Mouse (Mus musculus): ENCODE data around the gene Cenpn. TPM values are rescaled to one million over a fixed set of nuclear protein-coding genes. Genes with fewer than 3 reads are reported as not detected.
A peak's percentile ranks its signal among the peaks of the same experiment; 100 is the strongest.

The Cenpn gene
- 7.4 and 9.6 TPM in 2 replicates for total RNA-seq (2021)
- long read RNA-seq, partial matches to known transcripts: 2 of 7 reads
- long read RNA-seq, other reads (novel, unspliced or antisense): 1 of 7 reads

DNA sequence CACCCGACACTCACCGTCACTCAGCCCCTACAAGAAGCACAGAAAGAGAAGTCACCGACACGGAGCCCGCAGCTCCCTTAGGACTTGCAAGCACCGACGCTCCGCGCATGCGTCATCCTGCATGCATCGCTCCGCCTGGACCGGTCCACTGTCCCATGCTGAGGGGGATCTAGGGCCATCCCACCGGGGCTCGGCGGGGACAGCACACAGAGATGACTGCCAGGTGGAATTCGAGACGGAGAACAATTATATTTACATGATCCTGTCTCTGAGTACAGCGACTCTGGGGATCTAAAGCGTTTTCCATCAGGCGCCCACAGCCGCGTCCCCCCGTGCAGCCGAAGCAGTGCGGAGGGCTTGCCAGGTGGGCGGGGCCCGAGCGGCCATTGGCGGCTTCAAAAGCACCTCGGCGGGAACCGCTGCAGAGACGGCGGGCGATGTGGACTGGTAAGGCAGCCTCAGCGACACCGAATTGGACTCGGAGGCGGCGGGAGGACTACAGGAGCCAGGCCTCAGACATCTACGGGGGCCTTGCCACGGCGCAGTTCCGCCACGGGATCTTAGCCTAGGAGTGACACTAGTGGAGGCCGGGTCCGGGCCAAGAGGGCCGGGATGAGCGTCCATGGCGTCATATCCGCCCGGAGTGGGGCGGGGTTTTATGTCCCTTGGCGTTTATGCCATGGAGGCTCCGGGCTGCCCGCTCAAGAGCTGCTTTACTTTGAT, at the start of gene Cenpn, which contains the start of gene Cmc2:
Gene Cenpn (plus strand): TSS at position 394 of the 723 bp plus-strand sequence.
Gene Cmc2 (minus strand): TSS at position 119 of the 723 bp plus-strand sequence.
- DNase-seq: peak; percentile 92

- no peak for DNase-seq
Observed at GRCm38 (mm10) chr8:116872761-116873342, 48.7 kb upstream of the Cenpn start.

GRCm38 (mm10) chr8:116873586-116873985, 47.9 kb upstream of the Cenpn start:
- no peak for DNase-seq

DNA sequence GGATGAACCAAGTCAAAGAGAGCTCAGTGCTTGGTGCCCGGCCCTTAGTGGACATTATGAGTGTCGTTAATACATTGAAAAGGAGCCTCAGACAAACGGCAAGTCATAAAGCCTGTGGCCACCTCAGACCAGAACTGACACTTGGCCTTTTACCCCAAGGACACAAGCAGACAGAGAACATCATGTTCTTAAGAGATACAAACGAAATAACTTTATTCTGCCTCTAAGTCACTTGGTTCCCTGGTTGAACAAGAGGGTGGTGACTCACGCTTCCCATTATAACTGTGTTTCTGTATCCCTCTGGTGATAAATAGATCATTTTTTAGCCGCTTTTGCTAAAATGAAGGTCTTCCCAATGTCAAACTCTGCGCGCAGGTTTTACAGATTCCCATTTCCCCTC, 47.5 kb upstream of the Cenpn start:
- DNase-seq: no peak

DNA sequence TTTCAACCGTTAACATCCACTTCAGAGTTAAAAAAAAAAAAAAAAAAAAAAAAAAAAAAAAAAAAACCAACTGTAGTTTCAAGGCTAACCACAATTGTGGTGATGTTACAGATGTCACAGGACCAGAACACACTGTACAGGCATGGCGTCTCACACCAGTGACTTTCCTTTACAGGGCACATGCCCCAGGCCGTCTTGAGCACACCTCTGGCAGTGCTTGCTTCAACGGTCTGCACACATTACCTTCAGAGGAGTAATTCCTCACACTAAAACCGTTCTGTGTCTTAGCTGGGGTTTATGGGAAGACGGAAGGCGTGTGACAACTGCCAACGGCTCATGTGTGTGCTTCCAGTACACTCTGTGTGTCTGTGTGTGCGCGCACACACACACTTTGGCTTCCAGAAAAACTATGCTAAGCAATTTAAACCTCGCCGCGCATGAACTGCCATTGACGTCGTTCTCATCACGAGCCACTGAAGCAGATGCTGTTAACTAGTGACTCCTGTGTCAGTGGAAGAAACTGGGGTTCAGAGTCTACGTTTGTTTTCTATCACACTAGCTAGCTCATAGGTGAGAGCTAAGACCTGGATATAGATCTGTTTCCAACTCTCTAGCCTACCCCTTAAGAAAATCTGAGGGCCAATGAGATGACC, 45.6 kb upstream of the Cenpn start:
- no peak for DNase-seq

DNA sequence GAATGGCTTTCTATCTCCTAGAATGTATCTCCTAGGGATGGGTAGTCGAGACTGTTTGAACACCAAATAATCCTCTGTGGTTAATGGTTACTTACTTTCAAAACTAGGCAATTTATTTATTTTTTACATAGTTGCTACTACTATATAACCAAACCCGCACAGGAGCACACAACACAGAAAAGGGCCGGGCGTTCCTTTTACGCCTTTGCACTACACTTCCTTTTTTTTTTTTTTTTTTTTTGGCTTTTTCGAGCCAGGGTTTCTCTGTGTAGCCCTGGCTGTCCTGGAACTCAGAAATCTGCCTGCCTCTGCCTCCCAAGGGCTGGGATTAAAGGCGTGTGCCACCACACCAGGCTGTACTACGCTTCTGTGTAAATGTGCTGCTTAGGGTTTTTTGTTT, 40.1 kb upstream of the Cenpn start:
- DNase-seq: no peak

- DNase-seq: no peak
Observed at GRCm38 (mm10) chr8:116887813-116888212, 33.7 kb upstream of the Cenpn start.

DNA sequence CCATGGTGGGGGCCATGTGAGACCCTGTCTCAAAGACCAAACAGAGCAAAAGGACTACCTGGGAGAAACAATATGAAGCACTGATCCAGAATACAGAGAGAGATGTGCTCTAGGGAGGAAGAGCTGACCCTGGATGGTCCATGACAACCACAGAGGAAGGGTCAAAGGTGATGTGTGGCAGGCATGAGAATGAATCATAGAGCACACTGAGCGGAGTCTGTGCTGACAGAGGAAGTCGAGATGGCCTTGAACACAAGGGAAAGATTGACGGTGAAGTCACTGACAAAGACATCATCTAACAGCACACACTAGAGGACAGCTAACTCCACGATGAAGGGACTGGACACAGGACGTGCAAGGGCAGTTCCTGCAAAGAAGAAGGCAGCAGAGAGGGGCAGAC, 30.1 kb upstream of the Cenpn start:
- DNase-seq: no peak

GRCm38 (mm10) chr8:116892130-116892529, 29.4 kb upstream of the Cenpn start:
- DNase-seq: no peak

- DNase-seq: no peak
Observed at GRCm38 (mm10) chr8:116892636-116893035, 28.9 kb upstream of the Cenpn start.

GRCm38 (mm10) chr8:116893938-116894337, 27.6 kb upstream of the Cenpn start:
- DNase-seq: no peak

DNA sequence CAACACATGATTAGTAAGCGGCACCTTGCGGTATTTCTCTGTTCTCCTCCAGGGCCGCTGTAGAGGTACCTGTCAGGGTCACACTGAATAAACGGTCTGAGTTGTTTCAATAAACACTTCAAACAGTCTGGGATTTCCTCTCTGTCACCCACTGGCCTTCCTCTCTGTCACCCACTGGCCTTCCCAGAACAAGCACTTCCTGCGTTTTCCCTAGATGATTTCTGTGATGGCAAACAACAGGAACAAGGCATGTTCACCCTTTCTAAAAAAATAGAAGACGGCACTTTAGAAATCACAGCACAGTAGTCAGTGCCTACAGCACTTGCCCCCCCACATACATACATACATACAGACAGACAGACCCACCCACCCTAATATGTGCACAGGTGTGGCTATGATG, 26.0 kb upstream of the Cenpn start:
- no peak for DNase-seq

DNA sequence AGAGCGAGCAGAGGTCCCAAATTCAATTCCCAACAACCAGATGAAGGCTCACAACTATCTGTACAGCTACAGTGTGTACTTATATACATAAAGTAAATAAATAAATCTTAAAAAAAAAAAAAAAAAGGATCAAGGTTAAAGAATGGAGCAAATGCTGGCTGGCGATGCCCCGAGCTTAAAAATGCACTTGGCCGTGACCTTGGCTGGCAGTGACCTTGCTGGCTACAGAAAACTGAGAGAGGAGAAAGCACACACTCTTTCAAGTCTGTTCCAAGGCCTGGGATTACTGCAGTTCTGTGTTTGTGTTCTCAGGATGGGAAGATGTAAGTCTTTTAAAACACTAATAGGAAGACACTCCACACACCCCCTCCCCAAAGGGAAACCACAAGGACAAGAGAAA, 16.8 kb upstream of the Cenpn start:
- peak; percentile 55 for DNase-seq

DNA sequence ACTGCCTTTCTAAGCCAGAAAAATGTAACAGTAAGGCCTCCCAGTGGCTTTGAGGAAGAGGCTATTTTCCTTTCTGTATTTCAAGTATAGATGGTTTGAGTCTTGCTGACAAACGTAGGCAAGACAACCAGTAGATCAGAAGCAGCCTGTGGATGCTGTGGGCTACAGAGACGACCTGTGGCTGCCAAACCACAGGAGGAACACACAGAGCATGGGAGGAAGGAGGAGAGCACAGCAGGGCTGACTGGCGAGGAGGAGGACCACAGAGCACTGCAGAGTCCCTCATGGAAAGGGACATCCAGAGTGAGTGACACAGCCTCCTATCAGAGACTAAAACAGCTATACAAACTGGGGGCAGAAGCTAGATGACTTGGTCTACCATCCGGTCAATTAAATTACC, 16.3 kb upstream of the Cenpn start:
- no peak for DNase-seq

DNA sequence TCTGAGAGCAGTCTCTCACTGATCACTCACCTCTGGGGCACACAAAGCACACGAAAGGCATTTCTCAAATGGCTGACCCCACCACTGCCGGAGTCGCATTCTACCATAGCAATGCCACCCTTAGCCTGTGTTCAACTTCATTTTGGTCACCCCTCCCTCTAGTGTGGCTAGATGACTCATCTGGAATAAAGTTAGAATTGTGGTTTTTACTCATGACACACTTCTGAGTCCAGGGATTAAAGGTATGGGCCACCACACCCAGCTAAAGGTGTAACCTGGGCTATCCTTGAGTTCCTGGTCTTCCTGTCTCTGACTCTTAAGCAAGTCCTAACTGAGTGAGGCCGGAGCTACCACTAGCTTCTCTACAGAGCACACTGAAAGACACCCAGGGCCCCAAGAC, 15.7 kb upstream of the Cenpn start:
- no peak for DNase-seq

DNA sequence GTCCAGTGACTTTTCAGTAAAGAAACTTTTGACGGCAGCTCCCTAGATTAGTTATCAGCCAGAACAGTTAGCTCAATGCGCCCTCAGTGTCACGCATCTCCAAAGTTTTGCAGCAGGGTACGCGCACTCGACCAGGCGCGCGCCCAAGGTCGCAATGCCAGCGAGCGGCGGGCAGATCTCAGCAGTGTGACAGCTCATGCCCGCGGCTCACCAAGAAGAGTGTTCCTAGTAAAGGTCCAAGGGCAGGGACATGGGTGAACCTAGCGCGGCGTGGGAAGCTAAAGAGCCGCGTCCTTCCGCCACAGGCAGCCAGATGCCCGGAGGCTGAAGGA, 559 bp upstream of the Cenpn start:
- peak; percentile 75 for DNase-seq

DNA sequence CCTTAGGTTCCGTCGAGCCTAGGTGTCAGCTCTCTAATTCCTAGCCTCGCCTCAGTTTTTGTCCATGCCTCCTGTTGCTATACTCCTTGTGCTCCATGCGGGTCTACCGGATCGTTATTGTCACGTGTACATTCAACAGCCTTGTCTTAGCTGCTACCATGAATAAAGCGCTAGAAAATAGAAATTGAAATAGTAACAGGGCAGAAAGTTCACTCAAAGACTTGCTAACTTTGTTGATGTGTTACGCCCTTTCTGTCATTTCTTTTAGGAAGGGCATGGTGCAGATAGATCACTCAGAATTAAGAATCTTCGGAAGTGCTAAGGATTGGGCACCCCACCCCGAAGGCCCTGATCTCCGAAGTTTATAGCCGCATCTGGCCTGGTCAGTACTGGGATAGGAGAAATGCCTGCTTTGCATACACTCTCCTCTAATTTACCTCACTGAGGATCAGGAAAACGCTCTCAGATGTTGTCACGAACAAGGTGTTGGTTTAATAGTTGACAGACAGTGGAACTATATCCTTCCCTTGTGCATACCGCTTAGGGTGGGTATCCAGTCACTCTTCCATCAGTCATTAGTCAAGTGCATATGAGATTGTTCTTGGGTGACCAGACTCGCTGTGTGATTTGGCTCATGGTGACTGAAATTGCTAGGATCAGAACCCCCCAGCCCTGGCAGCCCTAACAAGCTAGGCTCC, 679 bp downstream of the Cenpn start:
- DNase-seq: no peak

- no peak for DNase-seq
Observed at GRCm38 (mm10) chr8:116923526-116923925, 2.0 kb downstream of the Cenpn start.

GRCm38 (mm10) chr8:116927880-116928279, 6.3 kb downstream of the Cenpn start:
- peak; percentile 67 for DNase-seq

DNA sequence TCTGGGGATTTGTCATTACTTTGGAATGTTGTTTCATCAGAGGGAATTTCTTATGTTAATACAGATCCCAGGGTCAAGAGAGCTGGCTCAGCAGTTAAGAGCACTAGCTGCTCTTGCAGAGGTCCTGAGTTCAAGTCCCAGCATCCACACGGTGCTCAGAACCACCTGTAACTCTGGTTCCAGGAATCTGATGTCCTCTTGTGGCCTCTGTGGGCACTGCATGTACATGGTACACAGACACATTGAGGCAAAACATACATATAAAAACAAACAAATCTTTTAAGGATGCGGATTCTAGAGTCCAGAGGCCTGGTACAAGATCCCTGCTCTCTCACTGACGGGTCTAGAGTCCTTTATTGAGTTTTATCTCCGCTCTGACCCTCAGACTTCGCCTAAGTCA, 7.1 kb downstream of the Cenpn start:
- no peak for DNase-seq

DNA sequence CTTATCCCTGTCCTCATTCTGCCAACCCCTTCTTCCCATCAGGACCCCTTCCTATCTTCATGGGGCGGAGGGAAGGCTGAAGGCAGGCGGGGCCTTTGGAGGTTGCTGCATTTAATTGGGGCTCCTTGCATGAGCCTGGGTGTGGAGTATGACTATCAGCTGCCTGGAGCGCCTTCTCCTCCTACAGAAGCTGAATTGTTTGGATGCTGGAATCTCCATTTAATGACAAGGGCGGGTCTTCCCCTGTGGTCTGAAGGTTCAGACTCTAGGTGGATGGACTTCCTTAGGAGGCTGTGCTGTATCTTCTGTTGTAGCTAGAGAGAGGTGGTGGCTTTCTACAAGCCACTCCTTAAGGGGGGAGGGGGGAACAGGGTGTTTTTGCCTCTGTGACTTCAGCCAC, 13.4 kb downstream of the Cenpn start:
- DNase-seq: no peak

- no peak for DNase-seq
Observed at GRCm38 (mm10) chr8:116935506-116935905, 14.0 kb downstream of the Cenpn start.
